Mouse (Mus musculus): ENCODE data around the gene Pum3.
"Not testable (repeated sequence)": the region's sequence is repeated elsewhere in the genome, so short reads cannot be mapped to it uniquely, and the experiment has no call there.

The Pum3 gene

DNA sequence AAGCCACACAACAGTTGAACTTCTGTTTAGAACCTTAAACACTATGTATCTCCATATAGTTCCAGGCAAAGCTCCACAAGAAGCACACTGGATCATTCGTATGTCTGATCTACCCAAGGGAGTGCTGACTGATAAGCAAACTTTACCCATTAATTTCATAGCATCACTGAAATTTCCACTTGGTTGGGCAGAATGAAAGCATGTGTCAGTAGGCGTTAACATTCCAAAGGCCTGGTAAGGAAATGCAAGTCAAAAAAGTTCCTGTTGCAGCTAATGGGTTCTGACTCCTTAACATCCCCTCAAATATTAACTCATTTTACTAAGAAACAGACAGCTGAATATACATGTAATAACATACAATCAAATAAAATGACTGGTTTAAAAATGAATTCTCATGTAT, 37.2 kb downstream of the Pum3 start:
- no peak for DNase-seq

DNA sequence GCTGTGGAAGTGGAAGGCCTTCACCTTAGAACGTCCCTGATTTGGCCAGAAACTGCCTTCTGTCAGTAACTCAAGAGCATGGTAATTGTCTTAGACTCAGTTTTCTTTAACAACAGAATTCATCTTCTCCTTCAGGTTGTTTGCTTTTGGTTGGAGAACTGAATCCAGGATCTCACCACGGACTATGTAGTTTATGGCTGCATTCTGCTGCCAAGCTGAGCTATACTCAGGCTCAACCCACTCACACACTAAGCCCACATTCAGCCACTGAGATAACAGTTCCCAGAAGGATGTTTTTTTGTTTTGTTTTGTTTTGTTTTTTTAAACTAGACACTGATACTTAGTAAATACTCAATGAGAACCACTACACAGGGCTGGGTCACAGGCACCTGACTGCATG, 38.3 kb downstream of the Pum3 start:
- no peak for DNase-seq

DNA sequence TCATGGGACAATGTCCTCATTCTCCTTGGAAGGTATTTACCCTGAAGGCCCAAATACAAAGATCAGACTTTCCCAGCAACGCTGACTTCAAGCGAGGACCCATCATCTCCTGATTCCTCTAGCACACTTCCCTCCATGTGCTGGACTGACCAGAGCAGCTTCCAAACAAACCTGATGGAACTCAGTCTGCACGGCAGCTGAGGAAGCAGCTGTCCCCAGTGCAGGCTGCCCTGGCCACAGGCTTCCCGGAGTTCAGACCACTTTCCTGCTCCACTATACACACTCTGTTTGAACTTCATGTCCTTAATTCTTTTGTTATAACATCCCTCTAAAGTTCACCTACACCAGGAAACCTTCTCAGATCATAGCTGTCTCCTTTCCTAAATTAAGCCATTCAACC, 40.1 kb downstream of the Pum3 start:
- DNase-seq = not testable (repeated sequence)

DNA sequence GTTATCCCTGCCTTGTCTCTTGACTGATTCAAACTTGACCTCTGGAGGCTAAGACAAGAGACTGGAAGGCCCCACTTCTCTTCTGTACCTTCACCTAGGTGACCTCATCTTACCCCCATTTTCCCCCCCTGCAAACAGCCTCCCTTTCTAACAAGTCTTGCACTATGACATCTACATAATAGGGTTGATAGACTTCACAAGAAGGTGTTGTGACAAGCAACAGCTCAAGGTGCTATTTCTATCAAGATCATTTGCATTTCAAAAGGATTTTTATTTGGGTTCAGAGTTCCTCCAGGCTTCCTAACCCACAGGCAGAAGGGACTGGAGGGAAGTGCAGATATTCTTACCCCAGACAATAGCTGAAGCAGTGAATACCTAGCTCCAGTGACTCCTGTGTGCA, 44.3 kb downstream of the Pum3 start:
- DNase-seq = no peak

DNA sequence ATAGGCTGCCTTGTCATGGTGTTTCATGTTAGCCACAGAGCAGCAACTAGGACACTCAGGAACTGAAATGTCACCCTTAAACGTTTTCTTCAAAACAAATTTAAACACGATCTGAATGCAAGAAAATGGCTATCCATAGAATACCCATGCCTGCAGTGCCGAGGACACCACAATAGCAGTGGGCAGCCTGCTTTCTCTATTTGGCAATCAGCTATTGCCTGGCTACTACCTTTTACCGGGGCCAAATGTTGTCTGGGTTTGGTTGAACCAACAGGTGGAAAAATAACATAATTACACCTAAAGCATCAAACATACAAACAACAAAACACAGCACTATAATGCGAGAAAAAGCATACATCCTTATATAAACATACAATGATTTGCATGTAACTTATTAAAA, 46.4 kb downstream of the Pum3 start:
- DNase-seq = no peak

DNA sequence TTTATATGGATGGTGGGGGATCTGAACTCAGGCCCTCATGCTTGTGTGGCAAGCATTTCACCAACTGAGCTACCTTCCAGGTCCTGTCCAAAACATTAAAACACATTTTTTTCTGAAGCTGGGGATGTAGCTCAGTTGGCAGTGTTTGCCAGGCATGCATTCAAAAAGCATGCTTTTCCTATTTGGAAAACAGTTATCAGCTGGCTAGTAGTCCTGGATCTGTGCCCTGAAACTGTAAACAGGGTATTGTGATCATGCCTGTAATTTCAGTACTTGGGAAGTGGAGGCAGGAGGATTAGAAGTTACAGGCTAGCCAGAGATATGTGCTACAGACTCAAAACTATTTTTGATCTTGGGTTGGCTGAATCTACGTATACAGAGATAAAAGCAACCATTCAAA, 47.5 kb downstream of the Pum3 start:
- DNase-seq = no peak

DNA sequence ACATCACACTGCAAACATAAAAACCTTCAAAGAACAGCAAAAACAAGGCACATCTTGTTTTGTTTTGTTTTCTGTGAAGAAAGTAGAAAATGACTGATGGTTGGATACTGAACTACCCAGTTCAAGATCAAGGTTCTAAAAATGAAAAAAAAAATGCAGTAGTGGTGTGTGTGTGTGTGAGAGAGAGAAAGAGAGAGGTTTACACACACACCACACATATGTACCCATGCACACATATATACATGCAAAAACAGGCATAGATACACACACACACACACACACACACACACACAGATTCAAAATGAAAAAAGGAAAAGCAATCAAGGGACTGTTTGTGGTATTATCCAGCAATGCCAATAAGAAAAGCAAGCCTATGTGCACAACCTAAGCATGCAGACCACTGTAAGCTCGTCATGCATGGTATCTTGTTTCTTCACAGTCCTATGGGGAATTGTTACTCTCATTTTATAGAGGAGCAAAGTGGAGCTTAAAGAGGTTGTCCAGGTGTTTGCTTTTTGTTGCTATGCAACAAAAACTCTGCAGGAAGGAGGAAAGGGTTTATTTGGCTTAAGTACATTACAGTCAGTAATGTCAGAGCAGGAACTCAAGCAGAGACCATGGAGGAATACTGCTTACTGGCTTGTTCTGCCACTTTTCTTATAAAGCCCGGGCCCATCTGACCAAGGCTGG, 49.8 kb downstream of the Pum3 start:
- no peak for DNase-seq

DNA sequence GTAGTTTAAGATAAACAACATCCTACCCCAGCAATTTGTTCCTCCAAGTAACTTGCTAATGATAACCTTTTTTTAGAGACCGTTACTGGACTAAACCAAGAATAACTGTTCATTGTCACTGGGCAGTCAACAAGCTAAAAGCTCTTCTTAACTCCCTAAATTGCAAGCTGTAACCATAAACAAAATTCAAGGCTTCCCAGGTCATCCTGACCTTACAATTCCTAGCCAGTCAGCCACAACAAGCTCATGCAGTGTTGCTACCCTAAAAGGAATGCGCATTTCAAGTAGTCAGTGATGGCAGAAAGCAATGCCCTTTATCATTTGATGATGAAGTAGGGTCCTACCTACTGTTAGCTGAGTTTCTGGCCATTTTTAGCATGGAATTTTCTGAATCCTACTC, 58.8 kb downstream of the Pum3 start:
- no peak for DNase-seq

DNA sequence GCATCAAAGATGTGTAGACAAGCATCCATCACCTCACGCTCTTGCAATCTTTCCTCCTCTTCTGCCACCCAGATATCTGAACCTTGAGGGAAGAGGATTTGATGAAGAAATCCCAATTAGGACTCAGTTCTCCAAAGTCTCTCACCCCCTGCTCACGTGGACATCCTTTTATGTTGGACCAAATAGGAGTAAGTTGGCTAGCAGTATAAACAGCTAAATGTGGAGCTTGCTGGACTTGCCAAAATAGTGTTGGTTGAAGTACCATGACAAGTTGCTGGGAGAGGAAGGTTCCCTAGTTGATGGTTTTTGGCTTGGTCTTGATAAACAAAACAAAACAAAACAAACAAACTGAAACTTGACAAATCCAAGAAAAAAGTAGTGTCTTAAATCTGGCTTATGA, 59.5 kb downstream of the Pum3 start:
- no peak for DNase-seq

DNA sequence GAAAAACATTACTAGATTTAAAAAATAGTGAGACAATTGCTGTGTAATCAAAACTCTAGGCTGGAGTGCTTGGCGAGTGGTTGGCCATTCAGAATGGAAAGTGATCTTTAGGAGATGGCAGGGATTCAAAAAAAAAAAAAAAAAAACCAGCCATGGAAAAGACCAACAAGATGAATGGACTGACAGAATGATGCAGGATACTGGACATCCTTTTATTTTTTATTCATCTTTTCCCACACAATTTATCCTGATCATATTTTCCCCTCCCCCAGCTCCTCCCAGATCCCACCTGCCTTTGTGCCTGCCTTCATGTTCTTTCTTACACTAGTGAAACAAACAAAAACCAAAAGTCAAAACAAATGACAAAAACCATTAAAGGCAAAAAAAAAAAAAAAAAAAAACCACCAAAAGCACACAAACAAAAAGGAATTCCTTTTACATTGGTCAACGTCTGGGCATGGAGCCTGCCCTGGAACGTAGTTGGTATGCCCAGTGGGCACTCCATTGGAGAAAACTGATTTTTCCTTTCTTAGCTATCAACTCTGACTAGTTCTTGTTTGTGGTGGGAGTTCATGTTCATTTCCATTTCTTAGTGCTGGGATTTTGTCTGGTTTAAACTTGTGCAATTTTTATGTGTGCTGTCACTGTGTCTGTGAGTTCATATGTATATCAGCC, 60.0 kb downstream of the Pum3 start:
- no peak for DNase-seq

DNA sequence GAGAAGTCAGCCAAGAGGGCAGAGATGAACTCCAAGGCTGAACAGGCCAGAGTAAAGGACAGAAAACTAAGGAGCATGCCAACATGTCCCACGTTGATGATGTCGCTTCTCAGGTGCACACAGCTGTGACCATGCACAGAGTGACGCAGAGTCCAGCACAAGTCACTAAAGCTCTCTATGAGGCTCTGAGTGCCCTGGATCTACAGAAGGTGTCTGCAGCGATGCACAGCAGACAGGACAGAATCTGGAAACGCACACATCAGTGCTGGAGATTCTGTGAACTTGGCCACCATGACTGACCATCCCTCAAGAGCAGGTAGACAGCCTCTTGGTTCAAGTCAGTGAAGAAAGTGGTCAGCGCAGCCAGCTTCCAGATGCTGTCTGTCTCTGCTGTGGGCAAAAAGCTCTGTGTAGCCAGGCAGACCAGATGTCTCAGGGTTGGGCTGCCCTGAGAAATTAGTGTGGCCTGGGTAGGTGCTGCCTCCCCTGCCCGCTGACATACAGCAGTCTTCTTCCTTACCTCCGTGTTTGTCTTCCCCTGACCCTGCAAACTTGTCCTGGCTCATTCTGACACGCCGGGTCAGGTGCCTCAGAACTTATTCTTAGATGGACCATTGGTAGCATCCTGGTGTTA, 63.4 kb downstream of the Pum3 start:
- no peak for DNase-seq

DNA sequence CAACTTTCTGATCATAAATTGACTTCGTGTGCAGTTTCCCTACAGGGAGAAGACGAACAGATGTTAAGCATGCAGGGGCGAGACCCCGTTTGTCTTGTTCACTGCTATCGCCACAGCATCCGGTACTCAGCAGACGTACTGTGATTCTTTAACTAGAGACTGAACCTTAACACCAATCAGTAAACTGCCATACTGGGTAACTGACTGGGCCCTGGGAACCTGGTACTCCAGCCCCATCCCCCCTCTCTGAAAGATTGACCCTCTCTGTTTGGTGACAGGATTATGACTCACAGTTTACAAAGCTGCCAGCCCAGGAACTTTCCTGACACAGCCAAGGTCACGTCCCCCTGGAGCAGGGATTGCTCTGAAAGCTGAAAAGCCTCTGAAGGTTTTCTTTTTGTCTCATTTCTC, 65.1 kb downstream of the Pum3 start:
- DNase-seq = peak; percentile 15 to 21

DNA sequence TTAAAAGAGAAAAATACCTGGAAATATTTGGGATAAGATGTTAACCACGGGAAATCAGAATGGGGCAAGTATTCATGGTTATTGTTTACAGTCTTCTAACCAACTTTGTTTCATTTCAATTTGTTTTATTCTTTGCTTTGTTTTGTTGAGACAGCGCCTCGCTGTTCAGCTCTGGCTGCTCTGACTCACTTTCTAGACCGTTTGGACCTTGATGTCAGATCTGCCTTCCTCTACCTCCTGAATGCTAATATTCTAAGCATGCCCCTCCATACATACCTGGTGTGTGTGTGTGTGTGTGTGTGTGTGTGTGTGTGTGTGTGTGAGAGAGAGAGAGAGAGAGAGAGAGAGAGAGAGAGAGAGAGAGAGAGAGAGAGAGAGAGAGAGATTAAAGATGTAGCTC, 65.7 kb downstream of the Pum3 start:
- DNase-seq = no peak

DNA sequence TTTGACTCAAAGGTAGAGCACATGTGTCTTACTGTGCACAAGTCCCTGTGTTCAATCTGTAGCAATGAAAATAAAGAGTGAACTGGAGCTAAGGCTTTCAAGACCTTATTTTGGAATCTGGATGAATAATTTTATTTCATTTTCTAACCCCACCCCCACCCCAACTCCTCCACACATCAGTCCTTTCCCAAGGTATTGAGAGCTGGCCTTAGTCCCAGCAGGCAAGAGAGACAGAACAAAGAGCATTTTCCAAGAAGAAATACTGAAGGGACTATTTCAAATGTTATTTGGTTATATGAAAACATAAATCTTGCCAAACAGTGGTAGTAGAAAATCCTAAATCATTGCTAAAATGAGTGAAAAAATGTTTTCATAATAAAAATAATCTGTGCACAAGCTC, 69.2 kb downstream of the Pum3 start:
- DNase-seq = no peak

DNA sequence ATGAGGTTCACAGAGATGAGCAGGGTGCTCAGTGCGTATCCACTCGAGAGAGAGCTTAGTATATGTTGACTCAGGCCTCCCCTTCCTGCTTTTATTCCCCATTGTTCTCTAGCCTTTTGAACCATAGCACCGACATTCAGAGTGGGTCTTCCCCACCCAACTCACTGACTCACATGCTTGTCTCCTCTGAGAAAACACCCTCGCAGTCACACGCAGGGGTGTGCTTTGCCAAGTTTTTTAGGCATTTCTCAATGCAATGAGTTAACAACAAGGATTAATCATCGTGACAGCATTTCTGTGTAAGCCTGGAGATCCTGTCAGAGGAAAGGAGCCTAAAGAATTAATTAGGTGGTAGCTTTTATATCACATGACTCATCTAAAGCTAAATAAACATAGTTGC, 77.9 kb downstream of the Pum3 start:
- peak; percentile 14 to 34 for DNase-seq

DNA sequence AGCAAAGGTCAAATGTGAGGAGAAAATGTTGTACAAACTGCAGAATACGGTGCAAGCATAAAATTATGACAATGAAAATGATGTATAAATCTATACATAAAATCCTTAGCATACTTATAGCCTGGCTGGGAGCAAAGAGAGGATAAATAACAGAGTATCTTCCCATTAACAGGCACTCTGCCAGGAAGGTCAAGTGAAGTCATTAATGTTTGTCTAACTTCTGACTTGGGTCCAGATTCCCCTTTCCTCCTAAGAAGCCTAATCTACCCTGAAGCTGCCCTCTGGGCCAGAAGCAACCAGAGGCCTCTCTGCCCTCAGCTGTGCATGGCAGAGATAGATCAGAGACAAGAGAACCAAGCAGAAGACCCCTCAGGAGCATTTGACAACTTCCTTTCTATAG, 83.1 kb downstream of the Pum3 start:
- no peak for DNase-seq

All from lung, postnatal 4 days (tissue).